ENCODE assay signal across 25 mouse cellular contexts in the genomic region with DNA sequence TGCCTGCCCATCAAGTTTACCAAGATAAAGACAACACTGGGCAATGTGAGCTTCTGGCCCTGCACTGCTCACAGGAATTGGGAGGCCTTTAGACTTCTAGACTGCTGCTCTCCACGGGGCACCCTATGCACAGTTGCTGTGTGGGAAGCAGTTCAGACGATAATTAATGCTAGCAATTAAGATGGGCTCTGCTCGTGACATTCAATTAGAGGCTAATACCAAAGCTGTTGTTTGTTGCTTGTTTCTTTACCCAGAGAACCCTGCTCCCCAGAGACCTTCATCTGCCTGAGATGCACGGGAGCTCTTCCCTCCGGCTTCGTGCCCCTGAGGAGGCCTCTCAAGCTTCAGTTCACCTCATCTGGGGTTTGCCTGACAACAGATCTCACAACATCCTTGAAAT.
A peak's percentile ranks its signal among the peaks of the same experiment; 100 is the strongest.
DNase-seq lines count a peak whose midpoint lies in the region; ATAC-seq and TF ChIP-seq lines count a peak whose summit lies in the region.
"Had no signal": no experiment of that assay in that cellular context is flagged by ENCODE, and none has a peak within 500 bp of the region (broad histone marks: within the 10 kb centered on the region; RNA-seq: fewer than 3 reads in every experiment).

No protein-coding gene starts in this region.

- no peak for TF ChIP-seq POLR2A in brain, embryonic 14.5 days (IDR thresholded peaks at IDR 0.05; ENCODE audit: borderline replicate concordance, extremely low read depth, insufficient read depth, insufficient read length, poor library complexity, severe bottlenecking)

- ATAC-seq in forebrain, embryonic 16.5 days: 0 out of 2 replicates have a peak, but pooled peaks have one; percentile 40
- ATAC-seq in forebrain, embryonic 11.5 days (replicated peaks; ENCODE audit: low FRiP score): no peak
- 0 out of 2 replicates have a peak, but pooled peaks have one; percentile 30 for ATAC-seq in midbrain, embryonic 13.5 days
- no peak for ATAC-seq in midbrain, embryonic 16.5 days
- peak; percentile 64; the same call in 1 of the 2 replicates for ATAC-seq in hindbrain, embryonic 16.5 days
- no peak for ATAC-seq in erythroblast, adult 5-6 weeks (replicated peaks; ENCODE audit: low FRiP score, poor library complexity, severe bottlenecking)
- ATAC-seq: intestine, embryonic 15.5 days; liver, embryonic 12.5 days; liver, postnatal 0 days had no signal

- H3K9ac ChIP-seq in forebrain, embryonic 16.5 days (replicated peaks; ENCODE audit: low read depth, low read length): no peak overlapping the region
- no peak overlapping the region for H3K9ac ChIP-seq in forebrain, embryonic 11.5 days (ENCODE audit: low read length)
- H3K9ac ChIP-seq in midbrain, embryonic 13.5 days (replicated peaks): no peak overlapping the region
- no peak overlapping the region for H3K9ac ChIP-seq in midbrain, embryonic 16.5 days (ENCODE audit: low read depth, low read length)
- H3K9ac ChIP-seq in hindbrain, embryonic 16.5 days (ENCODE audit: low read depth, low read length): 0 out of 2 replicates have a peak overlapping the region, but pooled peaks have one; percentile 6
- H3K9ac ChIP-seq: heart, embryonic 13.5 days; intestine, embryonic 15.5 days; liver, embryonic 12.5 days; liver, postnatal 0 days had no signal

- H3K9me3 ChIP-seq in forebrain, embryonic 16.5 days (ENCODE audit: control insufficient read depth, low read length): no peaks in the 10 kb centered on the region
- no peaks in the 10 kb centered on the region for H3K9me3 ChIP-seq in forebrain, embryonic 11.5 days (ENCODE audit: control insufficient read depth, low read length)
- no peaks in the 10 kb centered on the region for H3K9me3 ChIP-seq in midbrain, embryonic 13.5 days
- no peaks in the 10 kb centered on the region for H3K9me3 ChIP-seq in midbrain, embryonic 16.5 days (replicated peaks; ENCODE audit: control insufficient read depth, low read length, poor library complexity, severe bottlenecking)
- no peaks in the 10 kb centered on the region for H3K9me3 ChIP-seq in hindbrain, embryonic 16.5 days (ENCODE audit: control insufficient read depth, low read length)
- H3K9me3 ChIP-seq: intestine, embryonic 15.5 days; liver, embryonic 12.5 days had no signal

- no peaks in the 10 kb centered on the region for H3K36me3 ChIP-seq in forebrain, embryonic 16.5 days (ENCODE audit: control insufficient read depth, insufficient read depth)
- H3K36me3 ChIP-seq in forebrain, embryonic 11.5 days (ENCODE audit: control insufficient read depth, insufficient read depth, low read length): no peaks in the 10 kb centered on the region
- H3K36me3 ChIP-seq in midbrain, embryonic 13.5 days: no peaks in the 10 kb centered on the region
- no peaks in the 10 kb centered on the region for H3K36me3 ChIP-seq in midbrain, embryonic 16.5 days (ENCODE audit: control insufficient read depth, insufficient read depth, low read length)
- no peaks in the 10 kb centered on the region for H3K36me3 ChIP-seq in hindbrain, embryonic 16.5 days (ENCODE audit: control insufficient read depth, insufficient read depth, low read length)
- H3K36me3 ChIP-seq: intestine, embryonic 15.5 days; liver, embryonic 12.5 days had no signal

- no peaks in the 10 kb centered on the region for H3K27me3 ChIP-seq in forebrain, embryonic 16.5 days (replicated peaks; ENCODE audit: control insufficient read depth, insufficient read depth, low read length)
- no peaks in the 10 kb centered on the region for H3K27me3 ChIP-seq in forebrain, embryonic 11.5 days (ENCODE audit: control insufficient read depth, insufficient read depth, low read length)
- no peaks in the 10 kb centered on the region for H3K27me3 ChIP-seq in midbrain, embryonic 13.5 days
- H3K27me3 ChIP-seq in midbrain, embryonic 16.5 days (ENCODE audit: control insufficient read depth, insufficient read depth, low read depth, low read length): no peaks in the 10 kb centered on the region
- H3K27me3 ChIP-seq in hindbrain, embryonic 16.5 days (replicated peaks; ENCODE audit: control insufficient read depth, insufficient read depth, low read length): no peaks in the 10 kb centered on the region
- H3K27me3 ChIP-seq: heart, embryonic 13.5 days; intestine, embryonic 15.5 days; liver, embryonic 12.5 days had no signal

- no peak for TF ChIP-seq CTCF in brain, embryonic 14.5 days (IDR thresholded peaks at IDR 0.05; ENCODE audit: borderline replicate concordance, extremely low read depth, insufficient read depth, insufficient read length)

- H3K4me3 ChIP-seq in forebrain, embryonic 16.5 days (replicated peaks; ENCODE audit: low read length): no peak overlapping the region
- no peak overlapping the region for H3K4me3 ChIP-seq in forebrain, embryonic 11.5 days (ENCODE audit: low read depth, low read length)
- H3K4me3 ChIP-seq in midbrain, embryonic 13.5 days (replicated peaks): no peak overlapping the region
- H3K4me3 ChIP-seq in midbrain, embryonic 16.5 days (ENCODE audit: low read depth, low read length): no peak overlapping the region
- no peak overlapping the region for H3K4me3 ChIP-seq in hindbrain, embryonic 16.5 days (ENCODE audit: low read length)
- H3K4me3 ChIP-seq: heart, embryonic 13.5 days; intestine, embryonic 15.5 days; liver, embryonic 12.5 days had no signal

- H3K4me1 ChIP-seq in forebrain, embryonic 16.5 days (replicated peaks; ENCODE audit: control insufficient read depth, insufficient read depth, low read length): peaks cover 5% of the 10 kb centered on the region; the same call in 1 of the 2 replicates
- H3K4me1 ChIP-seq in forebrain, embryonic 11.5 days (replicated peaks; ENCODE audit: control insufficient read depth, insufficient read depth, low read length): no peaks in the 10 kb centered on the region; the same call in 1 of the 2 replicates
- peaks cover 7% of the 10 kb centered on the region; the same call in 1 of the 2 replicates for H3K4me1 ChIP-seq in midbrain, embryonic 13.5 days (replicated peaks)
- H3K4me1 ChIP-seq in midbrain, embryonic 16.5 days (ENCODE audit: control insufficient read depth, insufficient read depth, low read length): peaks cover 9% of the 10 kb centered on the region; the same call in 1 of the 2 replicates
- peaks cover 5% of the 10 kb centered on the region for H3K4me1 ChIP-seq in hindbrain, embryonic 16.5 days (ENCODE audit: control insufficient read depth, insufficient read depth, low read depth, low read length)
- H3K4me1 ChIP-seq: intestine, embryonic 15.5 days; liver, embryonic 12.5 days had no signal

- H3K27ac ChIP-seq in forebrain, embryonic 16.5 days (ENCODE audit: low read length): no peak overlapping the region
- no peak overlapping the region for H3K27ac ChIP-seq in forebrain, embryonic 11.5 days (ENCODE audit: low read depth, low read length)
- peak overlapping the region; percentile 14 for H3K27ac ChIP-seq in midbrain, embryonic 13.5 days
- H3K27ac ChIP-seq in midbrain, embryonic 16.5 days (ENCODE audit: low read length): no peak overlapping the region
- peak overlapping the region; percentile 37; the same call in 1 of the 2 replicates for H3K27ac ChIP-seq in hindbrain, embryonic 16.5 days (ENCODE audit: low read depth, low read length)
- H3K27ac ChIP-seq: heart, embryonic 13.5 days; intestine, embryonic 15.5 days; liver, embryonic 12.5 days had no signal

- no peak for DNase-seq in forebrain, embryonic 11.5 days (ENCODE audit: low spot score)
- peak; percentile 77 for DNase-seq in brain, embryonic 14.5 days (ENCODE audit: low read depth)
- no peak for DNase-seq in c-Kit-positive CD71-positive TER-119-positive erythroid progenitor cells, embryonic 14.5 days (ENCODE audit: low spot score)
- DNase-seq: adrenal gland, adult 2 months; adrenal gland, postnatal 36 days; B cell, adult 2 months; cerebellum, adult 8-10 months; cerebellum, postnatal 25 days; gastrocnemius, postnatal 10 days; heart, postnatal 10 days; kidney, adult 2 months; kidney, postnatal 36 days; layer of hippocampus, postnatal 36 days; left cerebral cortex, postnatal 4 days; liver, postnatal 0 days; lung, postnatal 36 days; right cerebral cortex, postnatal 14 days had no signal

- WGBS in forebrain, embryonic 16.5 days: 20% methylated on average over 6 of the region's 6 CpGs
- WGBS in forebrain, embryonic 11.5 days: 60% methylated on average over 6 of the region's 6 CpGs
- WGBS in midbrain, embryonic 13.5 days: 58% methylated on average over 6 of the region's 6 CpGs
- WGBS in midbrain, embryonic 16.5 days: 49% methylated on average over 6 of the region's 6 CpGs
- 31% methylated on average over 6 of the region's 6 CpGs for WGBS in hindbrain, embryonic 16.5 days

- H3K4me2 ChIP-seq in forebrain, embryonic 16.5 days (ENCODE audit: low read length): no peak overlapping the region
- no peak overlapping the region for H3K4me2 ChIP-seq in forebrain, embryonic 11.5 days (ENCODE audit: low read depth, low read length, severe bottlenecking)
- H3K4me2 ChIP-seq in midbrain, embryonic 13.5 days (replicated peaks): no peak overlapping the region
- H3K4me2 ChIP-seq in midbrain, embryonic 16.5 days (ENCODE audit: low read length): no peak overlapping the region
- H3K4me2 ChIP-seq in hindbrain, embryonic 16.5 days (ENCODE audit: low read length): no peak overlapping the region
- H3K4me2 ChIP-seq: heart, embryonic 13.5 days; intestine, embryonic 15.5 days; liver, embryonic 12.5 days had no signal

Comparison
In these comparisons a context has a peak if more than half of its experiments do, and no peak if none do; other contexts are left out.
1. ATAC-seq: peak in forebrain, embryonic 16.5 days (single experiment), midbrain, embryonic 13.5 days (single experiment) and hindbrain, embryonic 16.5 days (single experiment); none in forebrain, embryonic 11.5 days (single experiment), midbrain, embryonic 16.5 days (single experiment) and erythroblast, adult 5-6 weeks (single experiment).
2. H3K27ac ChIP-seq: peak in midbrain, embryonic 13.5 days (single experiment) and hindbrain, embryonic 16.5 days (single experiment); none in forebrain, embryonic 16.5 days (single experiment), forebrain, embryonic 11.5 days (single experiment) and midbrain, embryonic 16.5 days (single experiment).